Mouse (Mus musculus): ENCODE data around the gene Gtsf1l. TPM values are rescaled to one million over a fixed set of nuclear protein-coding genes. Genes with fewer than 3 reads are reported as not detected.
A peak's percentile ranks its signal among the peaks of the same experiment; 100 is the strongest.

Gtsf1l gene
- not detected in 2 replicates for total RNA-seq (2021)
- long read RNA-seq, experiment 1 = 0 reads
- long read RNA-seq, experiment 2 = 0 reads

DNA sequence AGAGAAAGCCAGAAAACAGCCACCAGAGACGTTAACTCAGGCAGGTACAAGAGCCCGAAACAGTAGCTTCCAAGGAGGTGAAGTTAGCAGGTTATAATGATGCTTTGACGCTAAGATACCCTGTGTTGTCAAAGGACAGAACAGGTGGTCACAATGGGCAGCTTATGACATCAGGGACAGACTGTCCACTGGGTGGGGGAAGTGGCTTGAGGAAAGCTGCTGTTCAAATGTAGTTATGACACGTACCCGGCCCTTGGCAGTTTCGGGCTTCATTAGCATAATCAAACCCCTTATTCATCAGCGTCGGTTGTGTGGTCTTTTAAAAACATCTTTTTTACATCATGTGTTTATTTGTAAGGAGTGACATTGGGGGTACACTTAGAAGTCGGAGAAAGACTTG lies at the start of gene Gtsf1l:
Gene Gtsf1l (minus strand): TSS at position 128 of the 400 bp plus-strand sequence.
- DNase-seq = no peak

DNA sequence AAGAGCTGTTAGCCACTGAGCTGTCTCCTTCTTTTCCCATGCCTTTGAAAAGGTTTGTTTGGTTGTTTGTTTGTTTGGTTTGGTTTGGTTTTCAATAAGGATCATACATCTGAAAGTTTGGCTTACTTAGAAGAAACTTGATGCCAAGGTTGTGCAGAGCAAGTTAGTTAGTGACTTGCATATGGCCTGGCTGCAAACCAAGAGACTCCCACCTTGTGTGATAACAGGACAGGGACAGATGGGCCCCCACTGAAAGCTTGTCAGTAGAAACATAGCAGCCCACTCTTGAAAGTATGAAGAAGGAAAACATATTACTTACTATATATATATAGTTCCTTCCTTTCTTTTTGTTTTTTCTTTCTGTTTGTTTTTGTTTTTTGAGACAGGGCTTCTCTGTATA lies 49.3 kb upstream of the Gtsf1l start:
- DNase-seq = no peak

DNA sequence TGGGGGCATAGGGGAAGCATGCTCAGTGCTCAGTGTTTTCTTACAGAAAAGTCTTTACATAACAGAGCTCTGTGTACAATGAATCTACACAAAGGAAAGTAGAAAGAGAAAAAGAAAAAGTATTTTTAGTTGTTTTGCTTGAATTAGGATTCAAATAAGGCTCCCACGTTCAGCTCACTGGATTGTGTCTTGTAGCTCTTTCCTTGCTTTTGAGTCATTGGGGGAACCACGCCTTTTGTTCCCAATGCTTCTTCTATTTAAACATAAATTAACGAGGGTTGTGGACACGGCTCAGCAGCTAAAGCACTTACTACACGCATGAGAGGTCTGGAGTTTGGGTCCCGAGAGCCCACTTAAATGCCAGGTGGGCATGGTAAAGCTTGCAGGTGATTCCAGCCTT lies 48.3 kb upstream of the Gtsf1l start:
- no peak for DNase-seq

DNA sequence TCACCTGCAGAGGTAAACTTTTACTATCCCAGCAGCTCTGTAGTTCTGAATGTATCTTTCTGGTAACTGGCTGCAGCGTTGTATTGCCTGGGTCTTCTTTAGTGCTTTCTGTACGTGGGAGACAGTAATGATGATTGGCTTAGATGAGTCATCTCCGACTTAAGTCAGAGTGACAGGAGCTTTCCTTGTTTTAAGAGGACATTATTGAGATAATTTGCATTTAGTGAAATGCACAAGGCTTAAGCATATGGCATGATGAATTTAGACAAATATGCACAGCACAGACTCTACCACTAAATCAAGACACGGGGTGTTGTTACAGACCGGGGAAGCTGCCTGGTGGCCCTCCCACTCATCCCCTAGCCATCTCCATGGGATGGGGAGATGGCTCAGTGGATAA lies 44.7 kb upstream of the Gtsf1l start:
- no peak for DNase-seq

DNA sequence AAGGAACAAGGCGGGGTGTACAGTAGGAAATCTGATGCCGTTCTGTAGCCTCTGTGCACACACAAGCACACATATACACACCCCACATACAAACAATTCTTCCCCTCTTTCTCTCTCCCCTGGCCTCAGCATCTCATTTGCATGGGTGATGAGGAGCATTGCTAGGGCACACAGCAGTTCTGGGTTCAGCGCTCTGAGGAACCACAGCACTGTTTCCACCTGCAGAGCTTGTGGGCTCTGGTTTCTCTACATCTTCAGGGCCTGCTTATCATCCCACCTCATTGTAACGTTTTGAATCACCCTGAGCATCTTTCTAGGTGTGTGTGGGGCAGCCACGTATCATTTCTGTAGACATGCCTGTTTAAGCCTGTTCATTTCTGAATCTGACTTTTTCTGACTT lies 43.2 kb upstream of the Gtsf1l start:
- no peak for DNase-seq

DNA sequence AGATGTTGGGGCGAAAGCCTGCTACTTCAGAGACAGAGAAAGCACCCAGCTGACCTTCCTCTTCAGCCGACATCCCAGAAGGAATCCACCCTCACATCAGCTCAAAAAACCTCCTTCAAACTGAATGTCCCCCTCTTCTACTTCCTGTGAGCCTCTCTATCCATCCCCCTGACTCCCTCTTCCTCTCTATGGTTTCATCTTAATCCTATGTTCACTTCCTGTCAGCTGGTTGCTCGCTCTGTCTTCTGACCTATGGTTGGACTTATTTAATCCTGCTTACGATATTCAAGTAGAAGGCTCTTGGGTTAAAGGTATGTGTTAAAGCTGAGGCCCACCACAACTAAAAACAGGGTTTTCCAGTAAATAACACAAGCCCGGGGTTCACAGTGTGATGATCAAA lies 35.8 kb upstream of the Gtsf1l start:
- no peak for DNase-seq

DNA sequence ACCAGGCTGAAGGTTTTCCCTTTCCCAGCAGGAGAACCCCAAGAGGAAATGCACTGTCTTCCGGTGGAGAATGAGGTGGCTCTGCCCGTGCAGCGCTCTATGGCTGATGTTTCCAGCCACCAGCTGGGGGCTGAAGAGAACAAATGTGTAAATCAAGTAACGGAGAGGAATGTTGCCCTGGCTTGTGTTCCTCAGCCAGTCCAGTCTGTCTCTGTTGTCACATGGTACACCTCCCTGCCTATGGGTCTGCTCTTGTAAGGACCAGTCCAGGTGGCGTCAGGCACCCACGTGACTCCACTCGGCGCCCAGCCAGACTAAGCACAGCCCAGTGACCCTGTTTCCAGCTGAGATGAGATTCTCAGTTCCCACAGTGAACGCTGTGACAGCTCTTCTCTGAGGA lies 34.7 kb upstream of the Gtsf1l start:
- DNase-seq = peak; percentile 81

DNA sequence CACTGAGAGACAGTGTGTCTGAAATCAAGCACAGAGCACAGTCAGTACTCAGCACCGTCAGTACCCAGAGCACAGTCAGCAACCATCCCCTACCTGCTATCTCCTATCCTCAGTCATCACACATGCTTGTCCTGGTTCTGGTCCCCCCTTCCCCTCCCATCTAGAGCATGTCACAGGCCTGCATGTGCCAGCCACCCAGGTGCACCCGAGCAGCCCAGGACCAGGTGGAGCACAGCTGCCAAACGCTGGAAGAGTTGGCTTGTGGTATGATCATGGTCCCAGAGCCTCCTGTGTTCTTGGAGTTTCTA lies 33.7 kb upstream of the Gtsf1l start:
- no peak for DNase-seq

DNA sequence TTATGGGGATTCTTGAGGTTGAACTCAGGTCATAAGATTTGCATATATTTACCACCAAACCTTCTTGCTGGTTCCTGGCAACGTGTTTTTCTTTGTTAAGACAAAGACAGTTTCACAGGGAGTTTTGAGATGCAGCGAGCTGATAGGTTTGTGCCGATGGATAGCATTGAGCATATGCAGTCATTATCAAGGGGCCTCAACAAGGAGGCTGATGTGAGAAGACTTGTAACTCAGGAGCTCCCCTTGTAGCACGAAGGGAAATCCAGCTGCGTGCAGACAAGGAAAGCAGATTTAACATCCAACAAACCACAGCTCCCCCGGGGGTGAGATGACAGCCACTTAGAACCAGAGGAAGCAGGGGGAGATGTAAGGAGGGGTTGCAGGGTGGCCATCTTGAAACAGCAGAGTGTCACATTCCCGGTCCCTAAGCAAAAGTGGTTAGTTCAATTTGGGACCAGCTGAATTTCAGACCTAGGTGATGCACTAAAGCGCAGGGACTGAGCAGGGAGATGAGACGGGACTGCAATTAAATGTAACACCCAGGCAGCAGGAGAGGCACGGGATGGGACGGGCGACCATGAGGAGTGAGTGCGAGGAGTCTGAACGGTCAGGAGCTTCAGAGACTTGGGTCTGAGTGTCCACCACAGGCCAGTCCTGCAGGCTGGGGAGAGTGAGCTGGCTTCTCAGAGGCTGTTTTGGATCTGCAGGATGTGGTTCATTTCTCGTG lies 33.1 kb upstream of the Gtsf1l start:
- DNase-seq = no peak

DNA sequence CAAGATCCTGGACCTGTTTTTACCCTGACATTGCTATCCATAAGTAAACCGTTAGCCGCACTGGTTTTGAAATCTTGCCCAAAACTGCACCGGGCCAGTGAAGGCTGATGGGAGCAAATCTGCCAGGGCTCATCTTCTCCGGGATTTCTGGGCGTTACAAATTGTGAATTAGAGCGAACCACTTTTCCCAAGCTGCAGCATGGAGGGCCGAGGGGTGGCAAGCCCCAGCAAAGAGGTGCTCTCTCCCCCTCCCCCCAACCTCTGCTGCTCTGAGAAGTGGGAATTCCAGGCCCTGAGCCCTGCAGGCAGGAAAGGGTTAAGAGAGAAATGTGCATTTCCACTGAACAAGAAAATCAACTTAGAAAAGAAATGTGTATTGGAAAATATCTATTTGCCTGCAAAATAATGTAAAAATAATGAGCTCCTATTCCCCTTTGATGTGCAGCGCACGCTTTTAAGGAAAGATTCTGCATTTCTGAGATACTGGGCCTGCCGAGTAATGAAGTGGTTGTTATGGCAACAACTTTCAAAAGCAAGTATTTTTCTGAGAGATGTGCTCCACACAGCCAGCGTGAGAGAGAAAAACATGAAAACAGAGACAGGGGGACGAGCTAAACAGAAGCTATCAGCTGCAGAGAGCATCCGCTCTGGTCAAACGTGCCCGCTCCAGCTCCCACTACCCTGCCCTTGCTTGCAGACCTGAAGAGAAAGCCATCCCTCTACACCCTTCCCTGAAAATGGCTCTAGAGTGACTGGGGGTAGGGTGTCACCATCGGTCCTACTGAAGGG lies 24.0 kb upstream of the Gtsf1l start:
- DNase-seq = no peak

DNA sequence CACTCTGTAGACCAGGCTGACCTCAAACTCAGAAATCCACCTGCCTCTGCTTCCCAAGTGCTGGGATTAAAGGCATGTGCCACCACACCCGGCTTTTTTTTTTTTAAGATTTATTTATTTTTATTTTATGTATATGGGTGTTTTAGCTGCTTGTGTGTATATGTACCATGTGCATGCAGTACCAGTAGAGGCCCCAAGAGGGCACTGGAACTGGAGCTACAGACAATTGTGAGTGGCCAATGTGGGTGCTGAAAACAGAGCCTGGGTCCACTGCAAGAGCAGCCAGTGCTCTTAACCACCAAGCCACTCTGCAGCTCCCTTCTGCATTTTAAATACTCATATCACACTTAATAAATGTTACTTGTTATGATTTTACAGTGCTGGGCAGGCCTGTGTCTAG lies 23.1 kb upstream of the Gtsf1l start:
- DNase-seq = no peak

DNA sequence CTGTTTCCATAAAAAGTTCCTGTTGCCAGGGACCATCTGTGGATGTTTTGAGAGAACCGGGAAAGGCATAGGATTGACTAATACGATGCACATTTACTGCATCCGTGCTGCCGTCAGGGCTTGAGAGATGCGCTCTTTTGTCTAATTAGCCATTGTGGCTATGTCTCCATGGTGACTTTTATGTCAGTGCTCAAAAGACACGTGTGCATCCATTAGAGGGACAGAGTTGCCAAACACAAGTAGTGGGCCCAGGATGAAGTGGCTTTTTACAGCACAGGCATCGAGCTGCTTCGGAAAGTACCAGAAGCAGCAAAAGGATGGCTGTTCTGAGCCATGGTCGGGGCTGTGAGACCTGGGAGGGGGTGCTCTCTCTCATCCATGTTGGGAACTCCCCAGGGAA lies 20.7 kb upstream of the Gtsf1l start:
- DNase-seq = no peak

DNA sequence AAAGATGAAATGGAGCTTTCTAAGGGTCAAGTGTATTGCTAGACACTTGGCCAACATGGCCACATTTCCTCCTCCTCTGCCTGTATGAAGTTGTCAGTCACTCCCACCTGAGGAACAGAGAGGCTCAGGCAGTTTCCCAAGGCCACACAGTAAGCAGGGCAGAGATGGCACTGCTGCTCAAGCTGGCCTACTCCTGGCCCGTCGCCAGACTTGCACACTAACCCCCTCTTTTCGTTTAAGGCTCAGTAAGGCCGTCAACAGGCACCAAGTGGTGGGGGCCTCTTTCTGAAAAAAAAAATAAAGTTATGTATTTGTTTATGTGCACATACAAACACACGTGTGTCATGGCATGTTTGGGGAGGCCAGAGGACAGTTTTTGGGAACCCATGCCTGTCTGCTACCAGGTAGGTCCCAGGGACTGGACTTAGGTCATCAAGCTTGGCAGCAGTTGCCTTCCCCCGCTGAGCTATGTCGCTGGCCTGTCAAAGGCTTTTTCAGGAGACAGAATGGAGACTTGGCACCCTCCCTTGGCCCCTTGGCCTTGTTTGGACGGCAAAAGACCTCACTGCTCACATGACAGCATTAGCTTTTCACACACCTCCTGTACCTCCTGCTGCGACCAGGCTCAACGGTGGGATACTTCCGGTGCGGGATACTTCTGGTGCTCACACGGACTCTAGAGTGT lies 16.6 kb upstream of the Gtsf1l start:
- peak; percentile 22 for DNase-seq

DNA sequence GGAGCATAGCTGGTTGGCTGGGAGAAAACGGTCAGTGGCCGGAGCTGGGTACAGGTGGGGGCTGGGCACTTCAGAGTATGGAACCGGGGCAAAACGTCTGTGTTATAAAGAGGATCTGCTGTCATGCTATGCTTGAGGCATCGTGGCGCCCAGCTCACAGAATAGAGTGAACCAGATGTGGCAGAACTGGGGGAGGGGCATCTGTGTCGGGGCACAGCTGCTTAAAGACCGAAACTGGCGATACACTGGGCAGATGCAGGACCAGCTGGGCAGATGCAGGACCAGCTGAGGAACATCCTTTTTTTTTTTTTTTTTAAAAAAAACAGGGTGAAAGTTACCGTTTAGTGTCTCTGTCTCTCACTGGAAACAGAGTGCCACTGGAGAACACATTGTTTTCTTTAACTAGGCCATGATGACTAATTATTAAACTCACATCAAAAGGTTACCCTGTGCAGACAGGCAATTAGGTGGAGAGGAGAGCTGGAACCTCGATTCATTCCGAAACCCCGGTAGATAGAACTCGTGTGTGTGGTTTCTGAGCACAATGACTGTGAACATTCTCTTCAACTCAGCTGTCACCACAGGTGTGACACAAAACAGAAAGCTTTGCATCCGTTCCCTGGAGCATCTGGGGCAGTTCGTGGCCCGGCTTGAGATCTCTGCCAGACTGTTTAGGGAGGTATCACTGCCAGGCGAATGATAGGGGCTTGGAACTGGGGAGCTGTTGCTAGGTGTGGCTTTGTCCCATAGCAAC lies 15.4 kb upstream of the Gtsf1l start:
- DNase-seq = no peak

DNA sequence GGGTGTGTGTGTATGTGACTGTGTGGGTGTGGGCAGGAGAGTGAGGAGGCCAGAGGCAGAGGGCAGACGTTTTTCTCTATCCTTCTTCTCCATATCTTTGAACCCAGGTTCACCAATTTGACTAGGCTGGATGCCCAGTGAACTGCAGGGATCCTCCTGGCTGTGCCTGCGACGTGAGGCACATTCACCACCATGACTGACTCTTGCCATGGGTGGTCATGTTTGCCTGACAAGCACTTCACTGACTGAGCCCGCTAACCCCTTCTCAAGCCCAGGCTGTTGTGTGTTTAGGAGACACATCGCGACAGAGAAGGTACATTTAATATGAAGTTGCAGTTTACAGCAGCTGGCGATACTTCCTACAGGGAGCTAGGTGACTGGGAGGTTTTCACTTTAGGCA lies 14.6 kb upstream of the Gtsf1l start:
- DNase-seq = no peak

DNA sequence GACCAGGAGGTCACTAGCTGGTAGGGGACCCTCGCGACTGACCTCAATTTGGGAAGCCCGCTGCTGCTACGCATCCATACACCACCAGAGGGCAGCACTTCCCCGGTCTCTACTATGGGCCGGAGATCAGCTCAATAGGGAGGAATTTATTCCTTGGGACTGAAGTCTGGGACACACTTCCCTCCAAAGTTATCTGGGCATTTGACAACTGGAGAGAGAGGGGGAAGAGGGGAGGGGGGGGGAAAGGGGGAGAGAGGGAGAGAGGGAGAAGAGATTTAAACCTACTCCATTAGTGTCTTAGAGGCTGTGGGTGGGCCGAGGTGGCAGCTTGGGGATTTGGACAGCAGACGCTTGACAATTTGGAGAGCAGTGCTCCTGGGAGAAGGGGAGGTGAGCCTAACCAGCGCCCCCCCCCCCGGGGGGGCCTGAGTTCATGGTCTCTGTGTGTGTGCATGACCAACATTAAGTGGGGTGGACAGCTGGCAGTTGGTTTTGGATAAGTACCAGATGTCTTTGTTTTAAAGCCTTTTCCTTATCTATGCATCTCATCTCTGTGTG lies 14.1 kb upstream of the Gtsf1l start:
- DNase-seq = peak; percentile 81

DNA sequence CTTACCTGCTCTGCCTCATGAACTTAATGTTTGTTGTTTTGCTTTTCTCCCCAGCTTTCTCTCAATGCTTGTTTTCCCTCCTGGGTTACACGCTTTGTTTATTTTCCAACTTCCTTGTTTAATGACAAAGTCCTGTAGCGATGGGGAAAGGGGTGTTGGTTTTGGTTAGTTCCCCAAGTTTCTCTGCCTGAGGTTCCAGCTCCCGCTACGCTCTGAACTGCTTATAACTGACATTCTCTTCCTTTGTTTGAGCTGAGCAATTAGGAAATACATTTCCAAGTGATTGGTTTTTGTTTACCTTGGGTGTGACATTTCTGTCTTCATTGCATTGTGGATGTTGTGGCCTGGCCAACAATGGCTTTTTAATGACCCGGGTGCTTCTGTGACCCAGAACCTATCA lies 12.9 kb upstream of the Gtsf1l start:
- DNase-seq = no peak

DNA sequence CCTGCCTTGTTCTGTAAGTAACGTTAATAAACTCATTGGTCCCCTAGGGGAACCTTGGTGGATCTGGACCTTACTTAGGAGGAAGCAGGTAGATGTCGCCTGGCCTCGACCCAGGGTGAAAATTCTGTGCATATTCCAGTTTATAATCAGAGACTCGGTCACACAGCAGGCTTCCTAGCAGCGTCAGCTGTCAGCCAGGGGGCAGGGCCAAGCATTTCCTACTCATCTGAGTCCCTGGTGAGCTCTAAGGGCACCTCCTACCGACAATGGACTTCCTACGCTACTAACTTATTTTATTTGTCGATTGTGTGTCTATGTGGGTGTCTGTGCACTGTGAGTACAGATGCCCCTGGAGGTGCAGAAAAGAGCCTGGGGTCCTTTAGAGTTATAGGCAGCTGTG lies 12.3 kb upstream of the Gtsf1l start:
- no peak for DNase-seq

DNA sequence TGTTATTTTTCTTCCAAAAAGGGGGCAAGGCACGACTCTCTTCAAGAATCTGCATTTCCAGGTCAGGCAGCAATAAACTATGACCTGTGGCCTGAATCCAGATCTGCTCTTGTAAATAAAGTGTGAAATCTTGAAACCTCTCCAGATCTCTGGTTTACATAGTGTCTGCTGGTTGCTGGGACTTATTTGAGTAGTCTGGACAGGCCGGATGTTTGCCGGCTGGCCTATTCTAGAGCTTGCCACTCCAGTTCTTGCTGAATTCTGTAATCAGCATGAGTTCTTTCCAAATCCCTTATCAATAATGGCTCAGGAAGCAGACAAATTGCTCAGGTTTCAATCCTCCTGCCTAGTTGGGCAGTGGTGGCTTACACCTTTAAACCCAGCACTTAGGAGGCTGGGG lies 8.1 kb upstream of the Gtsf1l start:
- DNase-seq = no peak

DNA sequence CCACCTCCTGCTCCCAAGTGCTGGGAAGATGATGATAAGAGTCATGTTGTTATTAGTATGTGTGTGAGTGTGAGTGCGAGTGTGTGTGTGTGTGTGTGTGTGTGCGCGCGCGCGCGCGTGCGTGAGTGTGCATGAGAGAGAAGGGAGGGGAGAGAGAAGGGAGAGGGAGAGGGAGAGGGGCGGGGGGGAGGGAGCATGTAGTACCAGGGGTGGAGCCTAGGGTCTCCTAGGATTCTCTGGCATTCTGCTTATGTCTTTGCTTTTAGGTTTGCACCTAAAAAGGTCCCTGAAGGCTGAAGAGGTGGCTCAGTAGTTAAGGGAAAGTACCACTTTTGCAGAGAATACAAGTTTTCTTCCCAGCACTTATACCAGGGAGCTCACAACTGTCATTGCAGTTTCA lies 7.3 kb upstream of the Gtsf1l start:
- no peak for DNase-seq

DNA sequence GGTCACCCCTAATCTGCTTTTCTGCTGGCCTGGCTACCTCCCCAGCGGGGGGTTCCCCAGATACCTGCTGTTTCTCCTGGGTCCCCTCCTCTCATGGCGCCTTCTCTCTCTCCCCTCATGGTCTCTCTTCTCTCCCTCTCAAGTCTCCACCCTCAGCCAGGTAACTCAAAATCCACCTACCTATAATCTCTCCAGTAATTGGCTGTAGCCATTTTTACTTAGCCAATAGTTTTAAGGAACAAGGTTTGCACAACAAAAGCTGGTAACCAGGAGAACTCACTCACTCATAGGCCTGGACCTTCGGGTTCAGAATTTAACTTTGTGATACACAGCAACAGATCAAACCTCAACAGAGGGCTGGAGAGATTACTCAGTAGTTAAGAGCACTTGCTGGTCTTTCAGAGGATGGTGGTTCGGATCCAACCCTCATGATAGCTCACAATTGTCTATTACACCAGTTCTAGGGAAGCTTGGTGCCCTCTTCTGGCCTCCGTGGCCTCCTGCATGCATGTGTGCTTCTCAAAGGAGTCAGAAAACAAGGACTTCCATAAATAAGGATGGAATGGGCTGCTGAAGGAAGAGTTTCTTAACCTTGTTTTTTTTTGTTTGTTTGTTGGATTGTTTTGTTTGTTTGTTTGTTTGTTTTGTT lies 1.9 kb upstream of the Gtsf1l start:
- peak; percentile 67 for DNase-seq

DNA sequence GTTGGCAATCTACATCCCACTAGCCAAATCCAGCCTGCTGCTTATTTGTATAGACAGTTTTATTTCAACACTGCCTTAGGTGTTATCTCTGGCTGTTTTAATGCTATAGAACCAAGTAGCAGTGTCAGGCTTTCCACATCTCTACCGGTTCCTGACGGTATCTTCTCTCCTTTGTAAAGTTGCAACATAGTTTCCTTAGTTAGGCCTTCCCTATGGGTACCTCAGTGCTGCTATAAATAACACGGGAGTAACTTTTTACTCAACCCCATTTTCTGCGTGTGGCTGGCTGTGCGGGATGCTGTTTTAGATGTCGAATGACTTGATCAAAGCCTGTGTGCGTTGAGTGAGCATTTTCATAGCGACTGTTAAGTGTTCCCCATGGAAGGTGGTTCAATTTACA lies 1.1 kb downstream of the Gtsf1l start:
- DNase-seq = no peak
